Mouse (Mus musculus): ENCODE measurements around the gene Btla. TPM values are rescaled to one million over a fixed set of nuclear protein-coding genes. Genes with fewer than 3 reads are reported as not detected.

Gene Btla
- polyA plus RNA-seq, 1 experiment from 2014 or later: not detected

DNA sequence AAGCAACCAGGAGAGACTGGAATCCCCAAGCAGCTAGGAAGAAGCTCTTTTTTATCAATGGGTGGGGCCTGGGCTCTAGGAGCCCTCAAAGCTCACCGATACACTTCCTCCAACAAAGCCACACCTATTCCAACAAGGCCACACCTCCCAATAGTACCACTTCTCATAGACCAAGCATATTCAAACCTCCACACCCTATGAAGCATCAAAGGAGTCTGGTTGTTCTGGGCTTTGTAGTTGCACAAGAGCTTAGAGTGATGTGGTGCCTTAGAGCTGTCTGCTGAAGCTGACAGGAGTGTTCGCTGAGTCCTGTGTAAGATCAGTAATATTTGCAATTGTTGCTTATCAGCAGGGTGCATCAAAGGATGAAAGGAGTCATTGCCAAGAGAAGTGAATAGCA, 37.2 kb downstream of the Btla start:
- Histone ChIP-seq H3K27me3 (no peaks in the 10 kb centered on the region), H3K4me3 (no peak overlapping the region), H3K36me3 (no peaks in the 10 kb centered on the region), H3K4me2 (no peak overlapping the region), H3K9ac (no peak overlapping the region), H3K27ac (no peak overlapping the region), H3K9me3 (replicated peaks) (no peaks in the 10 kb centered on the region), H3K4me1 (replicated peaks) (no peaks in the 10 kb centered on the region)
- no peak; the same call in 1 of the 2 replicates for ATAC-seq (replicated peaks; ENCODE audit: insufficient number of reproducible peaks, insufficient read depth, low FRiP score, low read depth)
- WGBS: 77% methylated on average over 2 of the region's 2 CpGs

DNA sequence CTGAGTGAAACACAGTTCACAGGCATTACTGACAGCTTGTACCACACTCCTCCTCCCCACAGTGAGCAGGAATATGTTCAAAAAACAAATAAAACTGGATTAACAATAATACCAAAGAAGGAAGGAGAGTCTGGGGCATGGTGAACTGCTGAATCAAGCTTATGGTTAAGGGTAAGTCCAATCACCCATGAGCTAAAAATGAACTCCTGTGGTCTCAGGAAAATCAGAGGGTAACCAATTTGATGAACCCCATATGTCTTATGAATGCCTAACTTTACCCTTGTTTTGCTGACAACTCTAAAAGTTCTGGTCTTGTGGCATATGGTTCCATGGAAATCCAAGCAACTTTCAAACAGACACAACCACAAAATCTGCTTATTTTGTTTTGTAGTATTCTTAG, 37.9 kb downstream of the Btla start:
- Histone ChIP-seq H3K9ac (no peak overlapping the region), H3K27ac (no peak overlapping the region), H3K4me3 (no peak overlapping the region), H3K9me3 (replicated peaks) (no peaks in the 10 kb centered on the region), H3K4me1 (replicated peaks) (no peaks in the 10 kb centered on the region), H3K27me3 (no peaks in the 10 kb centered on the region), H3K4me2 (no peak overlapping the region), H3K36me3 (no peaks in the 10 kb centered on the region)
- ATAC-seq (replicated peaks; ENCODE audit: insufficient number of reproducible peaks, insufficient read depth, low FRiP score, low read depth): no peak

DNA sequence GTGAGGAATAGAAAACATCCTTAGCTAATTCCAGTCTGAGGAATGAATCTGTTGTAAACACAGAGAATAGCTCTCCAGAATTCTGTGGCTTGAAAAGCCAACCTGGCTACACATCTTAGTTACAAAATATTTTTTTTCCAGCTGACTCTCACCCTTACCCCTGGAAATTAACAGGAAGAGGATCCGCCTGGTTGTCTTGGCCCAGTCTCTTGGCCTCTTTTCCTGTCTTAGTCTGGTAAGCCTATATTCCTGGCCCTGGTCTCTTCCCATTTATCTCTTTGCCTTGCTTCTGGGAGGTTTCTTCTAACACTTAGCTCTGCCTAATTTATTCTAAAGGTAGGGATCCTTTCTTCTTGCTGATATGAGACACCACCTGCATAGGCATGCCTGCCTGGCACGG, 45.8 kb downstream of the Btla start:
- Histone ChIP-seq H3K4me2 (no peak overlapping the region), H3K9me3 (replicated peaks) (no peaks in the 10 kb centered on the region), H3K27ac (no peak overlapping the region), H3K27me3 (no peaks in the 10 kb centered on the region), H3K4me3 (no peak overlapping the region), H3K9ac (no peak overlapping the region), H3K36me3 (no peaks in the 10 kb centered on the region), H3K4me1 (replicated peaks) (no peaks in the 10 kb centered on the region)
- no peak for ATAC-seq (replicated peaks; ENCODE audit: insufficient number of reproducible peaks, insufficient read depth, low FRiP score, low read depth)
- 68% methylated on average over 2 of the region's 2 CpGs for WGBS

DNA sequence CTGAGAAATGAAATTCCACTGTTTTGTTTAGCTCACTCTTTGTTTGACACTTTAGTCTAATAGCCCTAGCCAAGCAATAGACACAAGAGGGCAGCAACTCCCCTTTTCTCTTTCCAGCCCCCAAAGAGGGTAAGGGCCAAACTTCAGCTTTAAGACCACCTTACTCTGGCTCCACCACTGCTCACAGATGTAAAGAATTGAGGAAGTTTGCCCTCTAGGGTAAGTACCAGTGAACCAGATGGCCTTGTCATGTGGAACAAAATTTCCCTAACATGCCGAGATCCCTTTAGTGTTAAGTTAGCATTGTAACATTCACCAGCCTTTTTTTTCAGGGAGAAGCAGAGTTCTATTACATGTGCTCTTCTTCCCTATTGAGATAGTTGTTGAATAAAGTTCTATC, 59.0 kb downstream of the Btla start:
- H3K27me3 ChIP-seq: no peaks in the 10 kb centered on the region
- ATAC-seq (replicated peaks; ENCODE audit: insufficient number of reproducible peaks, insufficient read depth, low FRiP score, low read depth): no peak
- no peaks in the 10 kb centered on the region for H3K36me3 ChIP-seq
- H3K4me2 ChIP-seq: no peak overlapping the region
- H3K4me1 ChIP-seq (replicated peaks): no peaks in the 10 kb centered on the region
- no peak overlapping the region for H3K9ac ChIP-seq
- H3K4me3 ChIP-seq: no peak overlapping the region
- 73% methylated on average over 1 of the region's 1 CpGs for WGBS
- H3K9me3 ChIP-seq (replicated peaks): no peaks in the 10 kb centered on the region
- H3K27ac ChIP-seq: no peak overlapping the region

DNA sequence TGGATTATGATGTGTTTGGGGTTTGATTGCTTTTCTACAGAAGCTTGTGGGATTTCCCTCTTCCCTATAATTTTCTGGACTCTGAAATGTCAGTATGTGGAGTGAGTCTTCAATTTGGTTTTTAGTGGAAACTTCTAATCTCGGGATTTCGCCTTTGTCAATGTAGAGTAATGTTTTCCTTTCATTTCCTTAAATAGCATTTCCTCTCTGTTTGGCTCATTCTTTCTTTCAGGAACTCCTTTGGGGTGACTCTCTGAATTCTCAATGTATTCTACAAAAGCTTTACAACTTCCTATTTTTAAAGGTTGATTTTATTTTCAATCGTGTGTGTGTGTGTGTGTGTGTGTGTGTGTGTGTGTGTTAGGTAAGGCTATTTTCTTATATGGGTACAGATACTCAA, 73.7 kb downstream of the Btla start:
- no peak for ATAC-seq (replicated peaks; ENCODE audit: insufficient number of reproducible peaks, insufficient read depth, low FRiP score, low read depth)
- Histone ChIP-seq H3K27ac (no peak overlapping the region), H3K9me3 (replicated peaks) (no peaks in the 10 kb centered on the region), H3K4me3 (no peak overlapping the region), H3K36me3 (no peaks in the 10 kb centered on the region), H3K27me3 (no peaks in the 10 kb centered on the region), H3K4me1 (replicated peaks) (no peaks in the 10 kb centered on the region), H3K4me2 (no peak overlapping the region), H3K9ac (no peak overlapping the region)
- WGBS: 32% methylated on average over 3 of the region's 3 CpGs

Other genes starting within 250 kb of the Btla start
- 110 and 113 TPM in 2 replicates for gene Ccdc80, start 130.9 kb upstream of the Btla start, polyA plus RNA-seq (2015; fragmentation: Nextera tagmentation; extraction: Ambion mirVana)
- gene Slc35a5, start 65.6 kb upstream of the Btla start, polyA plus RNA-seq (2015; fragmentation: Nextera tagmentation; extraction: Ambion mirVana): 12.7 and 15.3 TPM in 2 replicates
- 29.3 and 33.1 TPM in 2 replicates for gene Atg3, start 65.5 kb upstream of the Btla start, polyA plus RNA-seq (2015; fragmentation: Nextera tagmentation; extraction: Ambion mirVana)
- 28.7 and 33.1 TPM in 2 replicates for gene Cd200, start 184.7 kb downstream of the Btla start, polyA plus RNA-seq (2015; fragmentation: Nextera tagmentation; extraction: Ambion mirVana)

Data from heart, embryonic 15.5 days (tissue).